Mouse (Mus musculus) heart, embryonic 10.5 days (tissue): ENCODE measurements at regions not wholly inside any gene's neighbourhood (a gene's known extent, or its start where the extent isn't known, plus 50 kb on each side); places are given as distances from the start of the nearest gene placed in this dataset.

Experiments used
- DNase-seq: peaks from one replicate; pipeline ENCODE4 v3.0.0-alpha.2; 2017; ENCODE audit warnings: low spot score
- H3K27ac ChIP-seq: fragments of 300-500 bp; sonication (generic); 2 replicates; pipeline ENCODE4 v1.5.1; 2016; ENCODE audit warnings: mild to moderate bottlenecking
- H3K27me3 ChIP-seq: fragments of 300-500 bp; sonication (generic); 2 replicates; pipeline ENCODE4 v1.6.1; 2016; ENCODE audit warnings: mild to moderate bottlenecking; ENCODE audit not compliant: poor library complexity, insufficient read depth, severe bottlenecking
- H3K36me3 ChIP-seq: fragments of 300-500 bp; sonication (generic); 2 replicates; pipeline ENCODE4 v1.6.1; 2016; ENCODE audit warnings: mild to moderate bottlenecking, moderate library complexity
- H3K4me1 ChIP-seq: fragments of 300-500 bp; sonication (generic); 2 replicates; pipeline ENCODE4 v1.6.1; 2016; ENCODE audit warnings: mild to moderate bottlenecking
- H3K4me3 ChIP-seq: fragments of 300-500 bp; sonication (generic); 2 replicates; pipeline ENCODE4 v1.5.1; 2016; ENCODE audit warnings: mild to moderate bottlenecking, moderate library complexity
- H3K9me3 ChIP-seq: fragments of 300-500 bp; sonication (generic); 2 replicates; pipeline ENCODE4 v1.6.1; 2016; ENCODE audit warnings: mild to moderate bottlenecking, moderate library complexity
- whole genome bisulfite sequencing: fragments of 180-500 bp; shearing (Covaris S2); methylation state at CpG from one replicate; pipeline ENCODE4 v1.1.7; 2016; 5-methylcytosine and 5-hydroxymethylcytosine counted together

DNA sequence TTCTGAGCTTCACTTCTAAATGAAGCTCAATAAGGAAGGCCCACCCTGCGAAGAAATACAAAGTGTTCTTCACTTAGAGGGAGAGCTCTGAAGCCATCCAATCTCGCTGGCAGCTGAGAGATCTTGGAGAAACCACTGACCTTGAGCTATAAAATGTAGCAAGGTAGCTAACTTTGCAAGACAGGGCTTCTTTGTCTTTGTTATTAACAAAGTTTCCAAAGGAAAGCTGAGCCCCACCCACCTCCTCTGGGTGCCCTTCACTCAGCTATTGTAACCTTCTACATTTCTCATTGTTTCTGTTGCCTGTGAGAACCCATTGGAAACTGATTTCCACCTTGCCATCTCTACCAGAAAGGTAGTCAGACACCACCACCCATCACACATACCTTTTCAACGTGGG lies 57.2 kb upstream of the Usp9x start:
- no peak overlapping the region for H3K27ac ChIP-seq
- 75% methylated on average over 3 of the region's 3 CpGs for WGBS
- DNase-seq, result no peak

DNA sequence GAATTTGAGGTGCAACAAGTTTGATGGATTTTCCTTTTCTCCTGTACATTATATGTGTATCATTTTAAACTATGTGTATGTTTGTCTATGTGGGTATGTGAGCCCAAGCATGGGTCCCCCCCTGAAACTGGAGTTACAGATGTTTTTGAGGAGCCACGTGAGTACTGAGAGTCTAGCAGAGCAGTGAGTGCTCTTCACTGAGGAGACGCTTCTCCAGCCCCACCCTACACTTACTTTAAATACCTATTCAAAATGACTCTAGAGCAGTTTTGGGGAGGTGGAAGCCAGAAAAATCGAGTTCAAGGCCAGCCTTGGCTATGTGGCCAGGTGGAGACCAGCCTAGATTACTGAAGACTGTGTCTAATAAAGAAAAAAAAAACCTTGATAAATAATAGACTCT lies 58.2 kb upstream of the Usp9x start:
- 66% methylated on average over 3 of the region's 3 CpGs for WGBS
- Histone ChIP-seq H3K27me3 (no peaks in the 10 kb centered on the region; the same call in 1 of the 2 replicates), H3K9me3 (no peaks in the 10 kb centered on the region), H3K27ac (no peak overlapping the region), H3K4me1 (no peaks in the 10 kb centered on the region), H3K36me3 (no peaks in the 10 kb centered on the region), H3K4me3 (no peak overlapping the region)
- DNase-seq, result no peak

More for the DNA sequence above, 57.2 kb upstream of the Usp9x start:
- Histone ChIP-seq H3K27me3 (no peaks in the 10 kb centered on the region; the same call in 1 of the 2 replicates), H3K4me3 (no peak overlapping the region), H3K4me1 (no peaks in the 10 kb centered on the region), H3K36me3 (no peaks in the 10 kb centered on the region), H3K9me3 (no peaks in the 10 kb centered on the region)

GRCm38 (mm10) chrX:12990777-12991176 lies 80.5 kb upstream of the Usp9x start:
- no peak for DNase-seq
- H3K4me3 ChIP-seq, result no peak overlapping the region
- H3K27ac ChIP-seq, result no peak overlapping the region
- no peaks in the 10 kb centered on the region for H3K9me3 ChIP-seq
- 48% methylated on average over 7 of the region's 7 CpGs for WGBS
- H3K27me3 ChIP-seq, result no peaks in the 10 kb centered on the region
- no peaks in the 10 kb centered on the region for H3K36me3 ChIP-seq
- H3K4me1 ChIP-seq, result no peaks in the 10 kb centered on the region

DNA sequence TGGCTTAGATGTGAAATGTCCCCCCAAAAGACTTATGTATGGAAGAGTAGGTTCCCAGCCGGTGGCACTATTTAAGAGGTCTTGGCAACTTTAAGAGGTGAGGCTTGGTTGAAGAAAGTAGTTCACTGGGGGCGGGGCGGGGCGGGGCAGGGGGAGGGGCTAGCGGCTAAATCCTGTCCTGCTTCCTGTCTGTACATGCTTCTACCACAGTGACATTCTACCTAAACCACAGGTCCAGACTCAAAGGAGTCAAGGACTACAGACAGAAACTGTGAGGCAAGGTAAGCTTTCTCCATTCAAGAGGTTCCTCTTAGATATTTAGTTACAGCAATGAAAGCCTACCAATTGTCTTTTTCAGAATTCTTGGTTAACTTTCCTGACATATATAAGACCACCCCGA lies 93.6 kb upstream of the Usp9x start:
- DNase-seq, result no peak
- Histone ChIP-seq H3K27ac (no peak overlapping the region), H3K27me3 (peaks cover 6% of the 10 kb centered on the region; the same call in 1 of the 2 replicates), H3K4me3 (no peak overlapping the region), H3K9me3 (no peaks in the 10 kb centered on the region), H3K4me1 (no peaks in the 10 kb centered on the region), H3K36me3 (no peaks in the 10 kb centered on the region)
- 52% methylated on average over 6 of the region's 6 CpGs for WGBS

DNA sequence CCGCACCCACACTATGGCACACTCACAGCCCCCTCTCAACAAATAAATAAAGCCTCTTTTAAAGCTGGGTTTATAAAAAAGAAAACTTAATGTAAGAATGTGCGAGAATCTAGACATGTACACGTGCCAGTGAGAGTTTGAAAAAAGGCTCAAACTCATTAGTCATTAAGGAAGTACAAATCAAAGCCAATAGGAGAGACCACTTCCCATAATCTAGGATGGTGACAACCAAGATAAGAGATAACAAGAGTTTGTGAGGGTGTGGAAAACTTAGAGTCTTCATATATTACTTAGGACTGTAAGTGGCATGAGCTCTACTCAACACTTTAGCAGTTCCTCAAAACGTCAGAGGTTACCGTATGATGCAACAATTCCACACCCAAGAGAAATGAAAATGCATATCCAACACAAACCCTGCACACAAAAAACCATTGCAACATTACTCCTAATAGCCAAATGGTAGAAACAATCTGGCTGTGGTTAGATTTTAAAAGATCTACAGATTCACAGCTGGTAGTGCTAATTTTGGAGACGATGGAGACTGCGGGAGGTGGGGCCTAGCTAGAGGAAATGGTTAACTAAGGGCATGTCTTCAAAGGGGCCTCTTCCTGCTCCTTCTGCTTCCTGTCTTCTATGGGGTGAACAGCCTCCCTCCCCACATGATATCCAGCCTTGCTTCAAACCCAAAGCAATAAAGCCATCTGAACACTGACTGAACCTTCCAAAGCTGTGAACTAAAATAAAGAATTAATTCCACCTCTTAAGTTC lies 102.1 kb upstream of the Usp9x start:
- WGBS, result 75% methylated on average over 7 of the region's 7 CpGs

DNA sequence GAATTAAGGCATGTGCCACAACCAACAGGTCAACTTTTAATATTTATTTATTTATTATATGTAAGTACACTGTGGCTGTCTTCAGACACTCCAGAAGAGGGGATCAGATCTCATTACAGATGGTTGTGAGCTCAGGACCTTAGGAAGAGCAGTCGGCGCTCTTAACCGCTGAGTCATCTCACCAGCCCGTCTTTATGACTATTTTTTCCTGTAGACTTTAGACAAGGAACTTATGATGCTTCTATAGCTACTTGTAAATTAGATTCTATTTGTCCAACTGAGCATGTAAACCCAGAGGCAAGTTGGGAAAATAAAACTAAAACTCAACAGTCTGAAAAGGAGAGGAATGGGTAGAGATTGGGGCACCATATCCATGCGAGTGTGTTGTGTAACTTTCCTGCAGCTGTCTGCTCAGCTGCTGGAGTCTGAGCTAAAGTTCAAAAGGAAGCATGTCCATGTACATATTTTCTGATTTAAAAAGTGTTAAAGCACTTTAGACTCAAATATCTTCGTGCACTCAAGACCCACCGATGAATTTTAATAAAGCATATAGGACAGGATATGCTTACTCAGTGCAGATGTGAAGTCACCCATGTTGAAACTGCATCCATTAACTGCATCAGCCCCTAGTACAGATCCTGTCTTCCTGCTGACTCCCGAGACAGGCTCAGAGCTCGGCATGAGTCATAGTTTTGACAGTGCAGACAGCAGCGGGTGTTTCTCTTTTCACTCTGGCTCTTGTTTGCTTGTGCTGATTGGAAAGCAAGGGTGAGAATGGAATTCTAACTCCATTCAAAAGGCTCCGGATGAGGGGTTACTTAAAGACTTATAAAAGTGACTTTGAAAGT lies 111.6 kb upstream of the Usp9x start:
- Histone ChIP-seq H3K27me3 (no peaks in the 10 kb centered on the region), H3K9me3 (no peaks in the 10 kb centered on the region), H3K36me3 (no peaks in the 10 kb centered on the region), H3K4me1 (no peaks in the 10 kb centered on the region), H3K4me3 (no peak overlapping the region), H3K27ac (no peak overlapping the region)
- WGBS, result 61% methylated on average over 11 of the region's 11 CpGs
- DNase-seq, result no peak

More for the DNA sequence above, 102.1 kb upstream of the Usp9x start:
- Histone ChIP-seq H3K9me3 (no peaks in the 10 kb centered on the region), H3K36me3 (no peaks in the 10 kb centered on the region), H3K4me3 (no peak overlapping the region), H3K4me1 (no peaks in the 10 kb centered on the region), H3K27me3 (no peaks in the 10 kb centered on the region), H3K27ac (no peak overlapping the region)
- no peak for DNase-seq

DNA sequence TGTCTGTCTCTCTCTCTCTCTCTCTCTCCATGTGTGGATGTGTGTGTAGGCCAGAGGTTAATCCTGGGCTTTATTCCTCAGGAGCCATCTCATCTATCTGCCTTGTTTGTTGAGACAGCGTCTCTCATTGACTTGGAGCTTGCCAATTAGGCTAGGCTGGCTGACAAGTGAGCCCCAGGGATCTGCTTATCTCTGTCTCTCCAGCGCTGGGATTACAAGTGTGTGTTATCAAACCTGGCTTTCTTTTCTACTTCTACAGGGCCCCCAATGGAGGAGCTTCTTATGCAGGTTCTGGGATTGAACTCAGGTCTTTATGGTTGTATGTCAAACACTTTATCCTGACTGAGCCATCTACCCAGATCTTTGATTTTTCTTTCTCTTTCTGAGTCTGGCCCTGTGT lies 112.4 kb upstream of the Usp9x start:
- Histone ChIP-seq H3K9me3 (no peaks in the 10 kb centered on the region), H3K36me3 (no peaks in the 10 kb centered on the region), H3K4me3 (no peak overlapping the region), H3K27me3 (no peaks in the 10 kb centered on the region), H3K27ac (no peak overlapping the region), H3K4me1 (no peaks in the 10 kb centered on the region)
- 25% methylated on average over 2 of the region's 2 CpGs for WGBS
- no peak for DNase-seq

GRCm38 (mm10) chrX:12950928-12951660 lies 120.2 kb upstream of the Usp9x start:
- no peak overlapping the region for H3K27ac ChIP-seq
- no peak for DNase-seq

GRCm38 (mm10) chrX:12942451-12942850 lies 128.8 kb upstream of the Usp9x start:
- DNase-seq, result no peak
- Histone ChIP-seq H3K4me1 (no peaks in the 10 kb centered on the region), H3K27ac (no peak overlapping the region), H3K27me3 (peaks cover 12% of the 10 kb centered on the region), H3K36me3 (no peaks in the 10 kb centered on the region), H3K4me3 (no peak overlapping the region), H3K9me3 (no peaks in the 10 kb centered on the region)
- 81% methylated on average over 5 of the region's 5 CpGs for WGBS

More at GRCm38 (mm10) chrX:12950928-12951660, 120.2 kb upstream of the Usp9x start:
- no peaks in the 10 kb centered on the region for H3K36me3 ChIP-seq
- no peak overlapping the region for H3K4me3 ChIP-seq
- peaks cover 15% of the 10 kb centered on the region; the same call in 1 of the 2 replicates for H3K27me3 ChIP-seq
- H3K4me1 ChIP-seq, result no peaks in the 10 kb centered on the region
- no peaks in the 10 kb centered on the region for H3K9me3 ChIP-seq
- WGBS, result 73% methylated on average over 7 of the region's 7 CpGs

GRCm38 (mm10) chrX:12936406-12937172 lies 134.7 kb upstream of the Usp9x start:
- Histone ChIP-seq H3K4me3 (peak overlapping the region; percentile 61), H3K27me3 (peaks cover 19% of the 10 kb centered on the region), H3K36me3 (no peaks in the 10 kb centered on the region), H3K4me1 (no peaks in the 10 kb centered on the region), H3K9me3 (no peaks in the 10 kb centered on the region), H3K27ac (peak overlapping the region; percentile 83)
- WGBS, result 14% methylated on average over 43 of the region's 43 CpGs
- no peak for DNase-seq

GRCm38 (mm10) chrX:12933294-12933807 lies 137.9 kb upstream of the Usp9x start:
- peaks cover 8% of the 10 kb centered on the region; the same call in 1 of the 2 replicates for H3K4me1 ChIP-seq
- no peak for DNase-seq
- no peak overlapping the region for H3K27ac ChIP-seq
- H3K4me3 ChIP-seq, result no peak overlapping the region
- H3K9me3 ChIP-seq, result no peaks in the 10 kb centered on the region
- 82% methylated on average over 4 of the region's 4 CpGs for WGBS
- H3K36me3 ChIP-seq, result no peaks in the 10 kb centered on the region
- peaks cover 19% of the 10 kb centered on the region for H3K27me3 ChIP-seq

DNA sequence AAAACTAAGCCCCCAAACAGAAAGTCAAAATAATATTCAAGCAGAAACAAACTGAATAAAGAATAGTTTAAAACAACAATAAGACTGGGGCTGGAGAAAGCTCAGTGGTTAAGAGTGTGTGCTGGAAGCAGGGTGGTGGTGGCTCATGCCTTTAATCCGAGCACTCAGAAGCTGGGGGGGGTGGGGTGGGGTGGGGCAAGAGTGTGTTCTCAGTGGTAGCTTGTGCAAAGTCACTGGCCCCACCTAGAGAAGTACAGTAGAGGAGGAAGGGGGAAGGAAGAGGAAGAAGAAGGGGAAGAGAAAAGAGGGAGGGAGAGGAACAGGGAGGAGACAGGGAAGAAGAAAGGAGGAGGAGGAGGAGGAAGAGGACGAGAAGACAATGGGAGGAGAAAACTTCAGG lies 141.1 kb upstream of the Usp9x start:
- 60% methylated on average over 2 of the region's 2 CpGs for WGBS
- no peak for DNase-seq
- Histone ChIP-seq H3K36me3 (no peaks in the 10 kb centered on the region), H3K4me3 (no peak overlapping the region), H3K27ac (no peak overlapping the region), H3K9me3 (no peaks in the 10 kb centered on the region), H3K4me1 (peaks cover 18% of the 10 kb centered on the region; the same call in 1 of the 2 replicates), H3K27me3 (no peaks in the 10 kb centered on the region)
